ENCODE assay signal across 7 mouse cellular contexts in the genomic region with DNA sequence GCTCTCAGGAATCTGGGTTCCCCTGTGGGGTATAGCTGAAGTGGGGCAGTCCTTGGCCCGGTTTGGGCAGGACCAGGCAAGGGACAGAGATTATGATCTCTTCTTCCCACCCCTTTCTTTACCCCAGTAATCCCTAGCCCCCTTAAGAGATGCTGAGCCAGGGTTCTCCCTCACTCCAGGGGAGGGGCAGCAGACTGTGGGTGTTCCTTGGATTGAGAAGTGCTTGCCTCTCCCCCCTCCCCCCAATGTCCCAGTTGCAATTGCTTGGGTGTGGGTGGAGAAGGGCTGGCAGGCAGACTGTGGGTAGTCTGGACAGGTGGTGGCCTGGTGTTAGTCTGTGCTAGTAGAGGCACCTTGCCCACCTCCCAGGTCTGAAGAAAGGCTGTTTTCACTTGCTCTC. TPM values are rescaled to one million over a fixed set of nuclear protein-coding genes. Genes with fewer than 3 reads are reported as not detected.
A peak's percentile ranks its signal among the peaks of the same experiment; 100 is the strongest.
DNase-seq lines count a peak whose midpoint lies in the region; ATAC-seq and TF ChIP-seq lines count a peak whose summit lies in the region.

No protein-coding gene starts in this region.

- peak overlapping the region; percentile 100 for H3K4me3 ChIP-seq in megakaryocyte, embryonic 14.5 days (replicated peaks)
- peak overlapping the region; percentile 87 for H3K4me3 ChIP-seq in forebrain, embryonic 10.5 days
- peak overlapping the region; percentile 69; the same call in 1 of the 2 replicates for H3K4me3 ChIP-seq in kidney, postnatal 0 days (replicated peaks; ENCODE audit: low read depth, low read length)
- no peak overlapping the region for H3K4me3 ChIP-seq in neural tube, embryonic 12.5 days

- TF ChIP-seq CTCF in kidney, postnatal 0 days (IDR thresholded peaks at IDR 0.05; ENCODE audit: low read depth), result no peak

- peak overlapping the region; percentile 79 for H3K4me2 ChIP-seq in kidney, postnatal 0 days (ENCODE audit: low read length)
- peak overlapping the region; percentile 66 for H3K4me2 ChIP-seq in neural tube, embryonic 12.5 days (replicated peaks)

- no peak for ATAC-seq in megakaryocyte, adult 5-6 weeks (ENCODE audit: poor library complexity, severe bottlenecking)
- no peak for ATAC-seq in kidney, postnatal 0 days (replicated peaks; ENCODE audit: low FRiP score, low read depth)
- ATAC-seq in neural tube, embryonic 12.5 days (ENCODE audit: low FRiP score, low read depth), result no peak

- WGBS in forebrain, embryonic 10.5 days, result 47% methylated on average over 1 of the region's 1 CpGs
- 70% methylated on average over 1 of the region's 1 CpGs for WGBS in kidney, postnatal 0 days
- 67% methylated on average over 1 of the region's 1 CpGs for WGBS in neural tube, embryonic 12.5 days

- H3K9ac ChIP-seq in kidney, postnatal 0 days (ENCODE audit: low read depth, low read length), result peak overlapping the region; percentile 84; the same call in 1 of the 2 replicates
- H3K9ac ChIP-seq in neural tube, embryonic 12.5 days, result peak overlapping the region; percentile 88; the same call in 1 of the 2 replicates

- H3K36me3 ChIP-seq in megakaryocyte, embryonic 14.5 days (replicated peaks; ENCODE audit: low read length), result peaks cover 61% of the 10 kb centered on the region
- H3K36me3 ChIP-seq in forebrain, embryonic 10.5 days (replicated peaks), result peaks cover 53% of the 10 kb centered on the region
- H3K36me3 ChIP-seq in kidney, postnatal 0 days (ENCODE audit: insufficient read depth, low read length), result peaks cover 36% of the 10 kb centered on the region
- peaks cover 48% of the 10 kb centered on the region for H3K36me3 ChIP-seq in neural tube, embryonic 12.5 days

- peaks cover 18% of the 10 kb centered on the region for H3K9me3 ChIP-seq in megakaryocyte, embryonic 14.5 days
- peaks cover 30% of the 10 kb centered on the region for H3K9me3 ChIP-seq in forebrain, embryonic 10.5 days
- H3K9me3 ChIP-seq in kidney, postnatal 0 days (replicated peaks; ENCODE audit: low read length), result peaks cover 4% of the 10 kb centered on the region
- peaks cover 23% of the 10 kb centered on the region for H3K9me3 ChIP-seq in neural tube, embryonic 12.5 days

- no peak for DNase-seq in forebrain, embryonic 10.5 days (ENCODE audit: extremely low spot score, low spot score)
- no peak for DNase-seq in kidney, postnatal 0 days (ENCODE audit: low spot score)
- no peak for DNase-seq in spleen, postnatal 36 days (ENCODE audit: low spot score in 2 of 2)
- DNase-seq in urinary bladder, postnatal 10 days (ENCODE audit: low spot score), result no peak

- H3K4me1 ChIP-seq in megakaryocyte, embryonic 14.5 days, result peaks cover 89% of the 10 kb centered on the region
- peaks cover 24% of the 10 kb centered on the region for H3K4me1 ChIP-seq in forebrain, embryonic 10.5 days
- H3K4me1 ChIP-seq in kidney, postnatal 0 days (replicated peaks; ENCODE audit: insufficient read depth, low read length), result peaks cover 14% of the 10 kb centered on the region
- peaks cover 21% of the 10 kb centered on the region for H3K4me1 ChIP-seq in neural tube, embryonic 12.5 days

- peak overlapping the region; percentile 98 for H3K27ac ChIP-seq in forebrain, embryonic 10.5 days
- peak overlapping the region; percentile 97; the same call in 1 of the 2 replicates for H3K27ac ChIP-seq in kidney, postnatal 0 days
- H3K27ac ChIP-seq in neural tube, embryonic 12.5 days, result no peak overlapping the region

- no peaks in the 10 kb centered on the region for H3K27me3 ChIP-seq in megakaryocyte, embryonic 14.5 days (replicated peaks)
- H3K27me3 ChIP-seq in forebrain, embryonic 10.5 days (ENCODE audit: poor library complexity, severe bottlenecking), result no peaks in the 10 kb centered on the region
- H3K27me3 ChIP-seq in kidney, postnatal 0 days (ENCODE audit: insufficient read depth, low read length), result no peaks in the 10 kb centered on the region
- H3K27me3 ChIP-seq in neural tube, embryonic 12.5 days (replicated peaks), result no peaks in the 10 kb centered on the region

RNA-seq across cellular contexts. Expression of a gene that starts 1.5 kb away (rescaled TPM):
- not detected in 2 replicates for polyA plus RNA-seq in megakaryocyte, embryonic 14.5 days (2012; ENCODE audit: insufficient read depth, low replicate concordance)
- total RNA-seq in megakaryocyte, adult 5-6 weeks (2015), result not detected in 2 replicates
- total RNA-seq in megakaryocyte, adult 5-6 weeks (2017), result not detected in 2 replicates
- polyA plus RNA-seq in forebrain, embryonic 10.5 days (2016; fragmentation: Nextera tagmentation; extraction: Ambion mirVana), result 1.2 and 2.3 TPM in 2 replicates
- polyA plus RNA-seq in kidney, postnatal 0 days (2015; fragmentation: Nextera tagmentation; extraction: Ambion mirVana), result not detected in 2 replicates
- polyA plus RNA-seq in neural tube, embryonic 12.5 days (2016; fragmentation: Nextera tagmentation; extraction: Ambion mirVana), result not detected in 2 replicates

RNA-seq across cellular contexts. Expression of a gene that starts 1.6 kb away (rescaled TPM):
- 72.0 and 191 TPM in 2 replicates for polyA plus RNA-seq in megakaryocyte, embryonic 14.5 days (2012; ENCODE audit: insufficient read depth, low replicate concordance)
- 1.8 and 2.7 TPM in 2 replicates for total RNA-seq in megakaryocyte, adult 5-6 weeks (2015)
- 4.0 and 4.3 TPM in 2 replicates for total RNA-seq in megakaryocyte, adult 5-6 weeks (2017)
- 53.1 and 56.8 TPM in 2 replicates for polyA plus RNA-seq in forebrain, embryonic 10.5 days (2016; fragmentation: Nextera tagmentation; extraction: Ambion mirVana)
- polyA plus RNA-seq in kidney, postnatal 0 days (2015; fragmentation: Nextera tagmentation; extraction: Ambion mirVana), result 37.4 and 43.5 TPM in 2 replicates
- 42.6 and 44.0 TPM in 2 replicates for polyA plus RNA-seq in neural tube, embryonic 12.5 days (2016; fragmentation: Nextera tagmentation; extraction: Ambion mirVana)

RNA-seq across cellular contexts. Expression of a gene that starts 5.9 kb away (rescaled TPM):
- not detected in 2 replicates for polyA plus RNA-seq in megakaryocyte, embryonic 14.5 days (2012; ENCODE audit: insufficient read depth, low replicate concordance)
- total RNA-seq in megakaryocyte, adult 5-6 weeks (2015), result not detected in 2 replicates
- not detected in 2 replicates for total RNA-seq in megakaryocyte, adult 5-6 weeks (2017)
- polyA plus RNA-seq in forebrain, embryonic 10.5 days (2016; fragmentation: Nextera tagmentation; extraction: Ambion mirVana), result not detected in 2 replicates
- 0.38 TPM in 1 of 2 replicates, not detected in the other for polyA plus RNA-seq in kidney, postnatal 0 days (2015; fragmentation: Nextera tagmentation; extraction: Ambion mirVana)
- not detected in 2 replicates for polyA plus RNA-seq in neural tube, embryonic 12.5 days (2016; fragmentation: Nextera tagmentation; extraction: Ambion mirVana)

RNA-seq across cellular contexts. Expression of a gene that starts 6.6 kb away (rescaled TPM):
- polyA plus RNA-seq in megakaryocyte, embryonic 14.5 days (2012; ENCODE audit: insufficient read depth, low replicate concordance), result 4.2 and 5.8 TPM in 2 replicates
- total RNA-seq in megakaryocyte, adult 5-6 weeks (2015), result 0.45 and 0.82 TPM in 2 replicates
- total RNA-seq in megakaryocyte, adult 5-6 weeks (2017), result 1.8 and 6.3 TPM in 2 replicates
- 8.8 and 11.1 TPM in 2 replicates for polyA plus RNA-seq in forebrain, embryonic 10.5 days (2016; fragmentation: Nextera tagmentation; extraction: Ambion mirVana)
- polyA plus RNA-seq in kidney, postnatal 0 days (2015; fragmentation: Nextera tagmentation; extraction: Ambion mirVana), result 6.4 and 7.7 TPM in 2 replicates
- 13.8 TPM in 2 replicates for polyA plus RNA-seq in neural tube, embryonic 12.5 days (2016; fragmentation: Nextera tagmentation; extraction: Ambion mirVana)

RNA-seq across cellular contexts. Expression of a gene that starts 22.7 kb away (rescaled TPM):
- not detected in 2 replicates for polyA plus RNA-seq in megakaryocyte, embryonic 14.5 days (2012; ENCODE audit: insufficient read depth, low replicate concordance)
- 0.74 TPM in 1 of 2 replicates, not detected in the other for total RNA-seq in megakaryocyte, adult 5-6 weeks (2015)
- 0.15 and 0.94 TPM in 2 replicates for total RNA-seq in megakaryocyte, adult 5-6 weeks (2017)
- 0.30 and 0.41 TPM in 2 replicates for polyA plus RNA-seq in forebrain, embryonic 10.5 days (2016; fragmentation: Nextera tagmentation; extraction: Ambion mirVana)
- 66.8 and 80.3 TPM in 2 replicates for polyA plus RNA-seq in kidney, postnatal 0 days (2015; fragmentation: Nextera tagmentation; extraction: Ambion mirVana)
- 3.9 and 4.7 TPM in 2 replicates for polyA plus RNA-seq in neural tube, embryonic 12.5 days (2016; fragmentation: Nextera tagmentation; extraction: Ambion mirVana)
